Mouse (Mus musculus): ENCODE results near the gene Cckar. TPM values are rescaled to one million over a fixed set of nuclear protein-coding genes. Genes with fewer than 3 reads are reported as not detected.

Cckar gene
- polyA plus RNA-seq, 1 experiment from 2014 or later, result 0.37 TPM

DNA sequence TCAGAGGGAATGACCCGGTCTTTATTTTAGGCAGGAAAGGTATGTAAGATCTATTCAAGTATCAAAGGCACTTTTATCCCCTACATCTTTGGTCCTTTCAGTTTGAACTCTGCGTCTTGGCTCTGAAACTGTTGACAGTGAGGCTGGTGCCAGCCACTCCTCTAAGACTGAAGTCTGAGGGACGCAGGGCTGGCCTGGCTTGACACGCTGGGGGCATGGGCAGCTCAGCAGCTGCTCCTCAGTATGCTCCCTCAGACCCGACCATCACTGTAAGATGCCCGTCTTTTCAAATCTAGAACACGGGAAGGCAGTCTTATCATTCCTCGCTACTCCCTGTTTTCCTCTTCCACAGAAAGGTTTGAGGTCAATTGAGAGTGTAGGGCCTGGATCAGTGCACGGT is 9.7 kb downstream of the Cckar start:
- Histone ChIP-seq H3K4me1 (replicated peaks; ENCODE audit: control insufficient read depth, insufficient read depth, low read length) (no peaks in the 10 kb centered on the region), H3K4me2 (ENCODE audit: low read length) (no peak overlapping the region), H3K4me3 (replicated peaks; ENCODE audit: low read length) (no peak overlapping the region), H3K36me3 (ENCODE audit: control insufficient read depth, insufficient read depth) (no peaks in the 10 kb centered on the region), H3K27ac (ENCODE audit: low read length) (no peak overlapping the region), H3K27me3 (replicated peaks; ENCODE audit: control insufficient read depth, insufficient read depth, low read length) (no peaks in the 10 kb centered on the region), H3K9me3 (ENCODE audit: control insufficient read depth, low read length) (no peaks in the 10 kb centered on the region), H3K9ac (replicated peaks; ENCODE audit: low read depth, low read length) (no peak overlapping the region)
- ATAC-seq, result no peak
- WGBS, result 74% methylated on average over 9 of the region's 9 CpGs

GRCm38 (mm10) chr5:53696701-53697100 is 10.8 kb downstream of the Cckar start:
- H3K27ac ChIP-seq (ENCODE audit: low read length), result no peak overlapping the region
- no peak for ATAC-seq
- H3K4me1 ChIP-seq (replicated peaks; ENCODE audit: control insufficient read depth, insufficient read depth, low read length), result no peaks in the 10 kb centered on the region
- no peaks in the 10 kb centered on the region for H3K27me3 ChIP-seq (replicated peaks; ENCODE audit: control insufficient read depth, insufficient read depth, low read length)
- no peaks in the 10 kb centered on the region for H3K9me3 ChIP-seq (ENCODE audit: control insufficient read depth, low read length)
- H3K4me2 ChIP-seq (ENCODE audit: low read length), result no peak overlapping the region
- H3K4me3 ChIP-seq (replicated peaks; ENCODE audit: low read length), result no peak overlapping the region
- 75% methylated on average over 3 of the region's 3 CpGs for WGBS
- no peak overlapping the region for H3K9ac ChIP-seq (replicated peaks; ENCODE audit: low read depth, low read length)
- H3K36me3 ChIP-seq (ENCODE audit: control insufficient read depth, insufficient read depth), result no peaks in the 10 kb centered on the region

- H3K27me3 ChIP-seq (replicated peaks; ENCODE audit: control insufficient read depth, insufficient read depth, low read length), result no peaks in the 10 kb centered on the region
- H3K4me1 ChIP-seq (replicated peaks; ENCODE audit: control insufficient read depth, insufficient read depth, low read length), result peaks cover 4% of the 10 kb centered on the region; the same call in 1 of the 2 replicates
- H3K9me3 ChIP-seq (ENCODE audit: control insufficient read depth, low read length), result no peaks in the 10 kb centered on the region
- WGBS, result 94% methylated on average over 1 of the region's 1 CpGs
- no peak overlapping the region for H3K27ac ChIP-seq (ENCODE audit: low read length)
- H3K36me3 ChIP-seq (ENCODE audit: control insufficient read depth, insufficient read depth), result no peaks in the 10 kb centered on the region
- H3K9ac ChIP-seq (replicated peaks; ENCODE audit: low read depth, low read length), result no peak overlapping the region
- H3K4me3 ChIP-seq (replicated peaks; ENCODE audit: low read length), result no peak overlapping the region
- no peak overlapping the region for H3K4me2 ChIP-seq (ENCODE audit: low read length)
- no peak for ATAC-seq
These were observed 14.8 kb downstream of the Cckar start for GRCm38 (mm10) chr5:53692662-53693061.

- no peak for ATAC-seq
These were observed 15.4 kb downstream of the Cckar start for GRCm38 (mm10) chr5:53692100-53692499.

DNA sequence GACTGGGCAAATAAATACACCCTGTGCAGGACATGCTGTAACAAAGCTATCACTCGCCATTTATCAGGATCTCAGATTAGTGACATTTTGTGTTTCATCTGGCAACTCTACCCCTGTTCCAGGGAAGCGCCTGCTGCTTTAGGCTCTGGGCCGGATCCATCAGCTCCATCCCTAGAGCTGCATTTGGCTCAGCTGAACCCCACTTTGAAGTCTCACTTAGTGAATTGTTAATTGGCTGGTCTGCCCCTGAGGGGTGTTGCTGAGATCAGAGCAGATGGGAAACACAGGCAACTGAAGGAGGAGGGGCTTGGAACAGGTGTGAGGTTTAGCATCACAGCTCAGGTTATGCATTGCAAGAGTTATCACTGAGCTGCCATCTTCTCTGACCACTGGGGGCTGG is 15.9 kb downstream of the Cckar start:
- no peaks in the 10 kb centered on the region for H3K36me3 ChIP-seq (ENCODE audit: control insufficient read depth, insufficient read depth)
- H3K4me2 ChIP-seq (ENCODE audit: low read length), result no peak overlapping the region
- no peak overlapping the region for H3K27ac ChIP-seq (ENCODE audit: low read length)
- H3K9ac ChIP-seq (replicated peaks; ENCODE audit: low read depth, low read length), result no peak overlapping the region
- no peaks in the 10 kb centered on the region for H3K27me3 ChIP-seq (replicated peaks; ENCODE audit: control insufficient read depth, insufficient read depth, low read length)
- peaks cover 4% of the 10 kb centered on the region; the same call in 1 of the 2 replicates for H3K4me1 ChIP-seq (replicated peaks; ENCODE audit: control insufficient read depth, insufficient read depth, low read length)
- WGBS, result 53% methylated on average over 3 of the region's 3 CpGs
- H3K9me3 ChIP-seq (ENCODE audit: control insufficient read depth, low read length), result no peaks in the 10 kb centered on the region
- peak; percentile 58 for ATAC-seq
- H3K4me3 ChIP-seq (replicated peaks; ENCODE audit: low read length), result no peak overlapping the region

More at GRCm38 (mm10) chr5:53692100-53692499, 15.4 kb downstream of the Cckar start:
- Histone ChIP-seq H3K27me3 (replicated peaks; ENCODE audit: control insufficient read depth, insufficient read depth, low read length) (no peaks in the 10 kb centered on the region), H3K4me2 (ENCODE audit: low read length) (no peak overlapping the region), H3K27ac (ENCODE audit: low read length) (no peak overlapping the region), H3K4me1 (replicated peaks; ENCODE audit: control insufficient read depth, insufficient read depth, low read length) (peaks cover 4% of the 10 kb centered on the region; the same call in 1 of the 2 replicates), H3K4me3 (replicated peaks; ENCODE audit: low read length) (no peak overlapping the region), H3K9ac (replicated peaks; ENCODE audit: low read depth, low read length) (no peak overlapping the region), H3K36me3 (ENCODE audit: control insufficient read depth, insufficient read depth) (no peaks in the 10 kb centered on the region), H3K9me3 (ENCODE audit: control insufficient read depth, low read length) (no peaks in the 10 kb centered on the region)
- 95% methylated on average over 8 of the region's 8 CpGs for WGBS

- Histone ChIP-seq H3K9ac (replicated peaks; ENCODE audit: low read depth, low read length) (no peak overlapping the region), H3K27me3 (replicated peaks; ENCODE audit: control insufficient read depth, insufficient read depth, low read length) (no peaks in the 10 kb centered on the region), H3K9me3 (ENCODE audit: control insufficient read depth, low read length) (no peaks in the 10 kb centered on the region), H3K27ac (ENCODE audit: low read length) (no peak overlapping the region), H3K4me1 (replicated peaks; ENCODE audit: control insufficient read depth, insufficient read depth, low read length) (peaks cover 4% of the 10 kb centered on the region; the same call in 1 of the 2 replicates), H3K4me3 (replicated peaks; ENCODE audit: low read length) (no peak overlapping the region), H3K4me2 (ENCODE audit: low read length) (no peak overlapping the region), H3K36me3 (ENCODE audit: control insufficient read depth, insufficient read depth) (no peaks in the 10 kb centered on the region)
- WGBS, result 66% methylated on average over 7 of the region's 7 CpGs
- ATAC-seq, result no peak
These were observed 19.2 kb downstream of the Cckar start for GRCm38 (mm10) chr5:53688326-53688725.

DNA sequence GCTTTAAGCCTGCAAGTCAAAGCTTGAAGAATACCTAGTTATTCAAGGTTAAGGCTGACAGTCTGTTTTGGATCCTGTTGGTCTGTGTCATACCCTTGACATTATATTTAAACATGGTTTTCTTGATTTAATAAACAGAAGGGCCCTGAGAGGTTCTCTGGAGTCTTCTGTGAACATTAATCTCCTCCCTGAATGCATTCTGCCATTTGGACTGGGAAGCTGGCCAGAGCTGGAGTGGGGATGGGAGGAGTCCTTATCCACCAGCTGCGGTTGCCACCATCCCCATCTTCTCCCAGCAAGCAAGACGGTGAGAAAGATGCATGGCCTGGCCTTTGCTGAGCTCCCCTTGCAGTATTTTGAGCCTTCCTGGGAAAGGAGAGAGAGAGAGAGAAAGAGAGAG is 21.1 kb downstream of the Cckar start:
- H3K9ac ChIP-seq (replicated peaks; ENCODE audit: low read depth, low read length), result no peak overlapping the region
- no peaks in the 10 kb centered on the region for H3K9me3 ChIP-seq (ENCODE audit: control insufficient read depth, low read length)
- H3K27me3 ChIP-seq (replicated peaks; ENCODE audit: control insufficient read depth, insufficient read depth, low read length), result no peaks in the 10 kb centered on the region
- ATAC-seq, result no peak
- no peaks in the 10 kb centered on the region for H3K36me3 ChIP-seq (ENCODE audit: control insufficient read depth, insufficient read depth)
- peaks cover 4% of the 10 kb centered on the region; the same call in 1 of the 2 replicates for H3K4me1 ChIP-seq (replicated peaks; ENCODE audit: control insufficient read depth, insufficient read depth, low read length)
- H3K4me3 ChIP-seq (replicated peaks; ENCODE audit: low read length), result no peak overlapping the region
- no peak overlapping the region for H3K27ac ChIP-seq (ENCODE audit: low read length)
- WGBS, result 74% methylated on average over 2 of the region's 2 CpGs
- H3K4me2 ChIP-seq (ENCODE audit: low read length), result no peak overlapping the region

GRCm38 (mm10) chr5:53685623-53686022 is 21.9 kb downstream of the Cckar start:
- WGBS, result 92% methylated on average over 4 of the region's 4 CpGs

DNA sequence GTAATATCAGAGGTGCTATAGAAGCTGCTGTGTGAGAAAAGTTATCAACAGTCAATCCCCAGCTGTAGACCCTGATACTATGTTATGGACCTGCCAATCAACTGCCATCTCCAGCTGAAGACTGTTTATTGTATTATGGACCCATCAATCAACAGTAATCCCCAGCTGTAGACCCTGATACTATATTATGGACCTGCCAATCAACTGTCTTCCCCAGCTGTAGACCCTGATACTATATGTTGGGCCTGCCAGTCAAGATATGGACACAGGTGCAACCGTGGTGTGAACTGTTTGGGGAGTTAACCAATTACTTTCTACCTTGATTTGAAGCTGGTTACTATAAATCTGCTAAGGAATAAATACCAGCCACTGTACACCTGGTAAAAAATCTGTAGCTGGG is 23.1 kb downstream of the Cckar start:
- no peak for ATAC-seq
- Histone ChIP-seq H3K4me3 (replicated peaks; ENCODE audit: low read length) (no peak overlapping the region), H3K4me2 (ENCODE audit: low read length) (no peak overlapping the region), H3K27ac (ENCODE audit: low read length) (no peak overlapping the region), H3K27me3 (replicated peaks; ENCODE audit: control insufficient read depth, insufficient read depth, low read length) (no peaks in the 10 kb centered on the region), H3K36me3 (ENCODE audit: control insufficient read depth, insufficient read depth) (no peaks in the 10 kb centered on the region), H3K4me1 (replicated peaks; ENCODE audit: control insufficient read depth, insufficient read depth, low read length) (peaks cover 4% of the 10 kb centered on the region; the same call in 1 of the 2 replicates), H3K9me3 (ENCODE audit: control insufficient read depth, low read length) (no peaks in the 10 kb centered on the region), H3K9ac (replicated peaks; ENCODE audit: low read depth, low read length) (no peak overlapping the region)
- WGBS, result 73% methylated on average over 1 of the region's 1 CpGs

More at GRCm38 (mm10) chr5:53685623-53686022, 21.9 kb downstream of the Cckar start:
- no peak for ATAC-seq
- Histone ChIP-seq H3K4me1 (replicated peaks; ENCODE audit: control insufficient read depth, insufficient read depth, low read length) (peaks cover 4% of the 10 kb centered on the region; the same call in 1 of the 2 replicates), H3K36me3 (ENCODE audit: control insufficient read depth, insufficient read depth) (no peaks in the 10 kb centered on the region), H3K4me2 (ENCODE audit: low read length) (no peak overlapping the region), H3K9ac (replicated peaks; ENCODE audit: low read depth, low read length) (no peak overlapping the region), H3K4me3 (replicated peaks; ENCODE audit: low read length) (no peak overlapping the region), H3K9me3 (ENCODE audit: control insufficient read depth, low read length) (no peaks in the 10 kb centered on the region), H3K27ac (ENCODE audit: low read length) (no peak overlapping the region), H3K27me3 (replicated peaks; ENCODE audit: control insufficient read depth, insufficient read depth, low read length) (no peaks in the 10 kb centered on the region)

- Histone ChIP-seq H3K9me3 (ENCODE audit: control insufficient read depth, low read length) (no peaks in the 10 kb centered on the region), H3K4me3 (replicated peaks; ENCODE audit: low read length) (no peak overlapping the region), H3K36me3 (ENCODE audit: control insufficient read depth, insufficient read depth) (no peaks in the 10 kb centered on the region), H3K4me2 (ENCODE audit: low read length) (no peak overlapping the region), H3K27me3 (replicated peaks; ENCODE audit: control insufficient read depth, insufficient read depth, low read length) (no peaks in the 10 kb centered on the region), H3K4me1 (replicated peaks; ENCODE audit: control insufficient read depth, insufficient read depth, low read length) (peaks cover 4% of the 10 kb centered on the region; the same call in 1 of the 2 replicates), H3K9ac (replicated peaks; ENCODE audit: low read depth, low read length) (no peak overlapping the region), H3K27ac (ENCODE audit: low read length) (no peak overlapping the region)
- ATAC-seq, result no peak
- WGBS, result 30% methylated on average over 3 of the region's 3 CpGs
These were observed 23.6 kb downstream of the Cckar start for GRCm38 (mm10) chr5:53683916-53684315.

Measured in forebrain, embryonic 16.5 days (tissue).